ENCODE assay signal across 11 mouse cellular contexts in genomic region chr17:49690607-49691454, GRCm38 (mm10).
DNase-seq lines count a peak whose midpoint lies in the region; ATAC-seq and TF ChIP-seq lines count a peak whose summit lies in the region.
"Had no signal": no experiment of that assay in that cellular context is flagged by ENCODE, and none has a peak within 500 bp of the region (broad histone marks: within the 10 kb centered on the region; RNA-seq: fewer than 3 reads in every experiment).

No protein-coding gene starts in this region.

- H3K9ac ChIP-seq in forebrain, embryonic 13.5 days, result no peak overlapping the region
- no peak overlapping the region for H3K9ac ChIP-seq in forebrain, embryonic 11.5 days (ENCODE audit: low read length)
- no peak overlapping the region for H3K9ac ChIP-seq in limb, embryonic 13.5 days
- H3K9ac ChIP-seq in embryonic facial prominence, embryonic 14.5 days (ENCODE audit: low read depth, low read length), result no peak overlapping the region
- H3K9ac ChIP-seq in liver, embryonic 11.5 days (ENCODE audit: low read depth, low read length), result no peak overlapping the region
- H3K9ac ChIP-seq: limb, embryonic 12.5 days had no signal

- 51% methylated on average over 10 of the region's 10 CpGs for WGBS in forebrain, embryonic 13.5 days
- WGBS in forebrain, embryonic 11.5 days, result 74% methylated on average over 10 of the region's 10 CpGs
- 66% methylated on average over 10 of the region's 10 CpGs for WGBS in limb, embryonic 13.5 days
- 75% methylated on average over 10 of the region's 10 CpGs for WGBS in limb, embryonic 10.5 days
- WGBS in embryonic facial prominence, embryonic 14.5 days, result 55% methylated on average over 10 of the region's 10 CpGs
- WGBS in liver, embryonic 11.5 days, result 61% methylated on average over 10 of the region's 10 CpGs

- intact Hi-C loops in left cerebral cortex, adult 2 months (cut with DNase I), result no loop called here

- peaks cover 12% of the 10 kb centered on the region for H3K4me1 ChIP-seq in forebrain, embryonic 13.5 days
- no peaks in the 10 kb centered on the region for H3K4me1 ChIP-seq in forebrain, embryonic 11.5 days (replicated peaks; ENCODE audit: control insufficient read depth, insufficient read depth, low read length)
- H3K4me1 ChIP-seq in limb, embryonic 13.5 days, result peaks cover 7% of the 10 kb centered on the region
- peaks cover 16% of the 10 kb centered on the region for H3K4me1 ChIP-seq in limb, embryonic 10.5 days
- no peaks in the 10 kb centered on the region for H3K4me1 ChIP-seq in embryonic facial prominence, embryonic 14.5 days (ENCODE audit: control insufficient read depth, insufficient read depth, low read length)
- no peaks in the 10 kb centered on the region for H3K4me1 ChIP-seq in liver, embryonic 11.5 days (replicated peaks; ENCODE audit: control insufficient read depth, insufficient read depth, low read length)

- no peaks in the 10 kb centered on the region for H3K27me3 ChIP-seq in forebrain, embryonic 13.5 days
- no peaks in the 10 kb centered on the region for H3K27me3 ChIP-seq in forebrain, embryonic 11.5 days (ENCODE audit: control insufficient read depth, insufficient read depth, low read length)
- H3K27me3 ChIP-seq in limb, embryonic 13.5 days, result 0 out of 2 replicates have a peak, but pooled peaks cover 3% of the 10 kb centered on the region
- H3K27me3 ChIP-seq in limb, embryonic 10.5 days (ENCODE audit: low read depth, poor library complexity, severe bottlenecking), result no peaks in the 10 kb centered on the region
- H3K27me3 ChIP-seq in embryonic facial prominence, embryonic 14.5 days (replicated peaks; ENCODE audit: control insufficient read depth, insufficient read depth, low read length), result no peaks in the 10 kb centered on the region
- H3K27me3 ChIP-seq in liver, embryonic 11.5 days (replicated peaks; ENCODE audit: control insufficient read depth, insufficient read depth, low read length), result no peaks in the 10 kb centered on the region
- H3K27me3 ChIP-seq: limb, embryonic 12.5 days had no signal

- no peaks in the 10 kb centered on the region for H3K36me3 ChIP-seq in forebrain, embryonic 13.5 days (ENCODE audit: poor library complexity, severe bottlenecking)
- H3K36me3 ChIP-seq in forebrain, embryonic 11.5 days (ENCODE audit: control insufficient read depth, insufficient read depth, low read length), result no peaks in the 10 kb centered on the region
- no peaks in the 10 kb centered on the region; the same call in 1 of the 2 replicates for H3K36me3 ChIP-seq in limb, embryonic 13.5 days
- no peaks in the 10 kb centered on the region for H3K36me3 ChIP-seq in limb, embryonic 10.5 days
- no peaks in the 10 kb centered on the region for H3K36me3 ChIP-seq in embryonic facial prominence, embryonic 14.5 days (ENCODE audit: control insufficient read depth, insufficient read depth, low read length)
- no peaks in the 10 kb centered on the region for H3K36me3 ChIP-seq in liver, embryonic 11.5 days (ENCODE audit: control insufficient read depth, insufficient read depth, low read length)
- H3K36me3 ChIP-seq: limb, embryonic 12.5 days had no signal

- no peak; the same call in 1 of the 2 replicates for TF ChIP-seq CTCF in left cerebral cortex, adult 2 months (IDR thresholded peaks at IDR 0.05)

- no peak overlapping the region for H3K27ac ChIP-seq in forebrain, embryonic 13.5 days
- H3K27ac ChIP-seq in forebrain, embryonic 11.5 days (ENCODE audit: low read depth, low read length), result no peak overlapping the region
- no peak overlapping the region for H3K27ac ChIP-seq in limb, embryonic 13.5 days
- no peak overlapping the region for H3K27ac ChIP-seq in limb, embryonic 10.5 days
- H3K27ac ChIP-seq in embryonic facial prominence, embryonic 14.5 days (replicated peaks; ENCODE audit: low read depth, low read length), result no peak overlapping the region
- no peak overlapping the region for H3K27ac ChIP-seq in liver, embryonic 11.5 days (ENCODE audit: low read depth, low read length)
- no peak overlapping the region for H3K27ac ChIP-seq in left cerebral cortex, adult 2 months
- H3K27ac ChIP-seq: limb, embryonic 12.5 days had no signal

- ATAC-seq in forebrain, embryonic 13.5 days, result peak; percentile 55; the same call in 1 of the 2 replicates
- no peak for ATAC-seq in forebrain, embryonic 11.5 days (replicated peaks; ENCODE audit: low FRiP score)
- ATAC-seq in limb, embryonic 13.5 days (ENCODE audit: low FRiP score, low read depth), result peak; percentile 44; the same call in 1 of the 2 replicates
- peak; percentile 15; the same call in 1 of the 2 replicates for ATAC-seq in embryonic facial prominence, embryonic 14.5 days (ENCODE audit: low read depth)
- ATAC-seq in liver, embryonic 11.5 days (replicated peaks; ENCODE audit: low FRiP score), result no peak

- no peak overlapping the region for H3K4me2 ChIP-seq in forebrain, embryonic 13.5 days
- no peak overlapping the region for H3K4me2 ChIP-seq in forebrain, embryonic 11.5 days (ENCODE audit: low read depth, low read length, severe bottlenecking)
- H3K4me2 ChIP-seq in limb, embryonic 13.5 days (replicated peaks), result no peak overlapping the region
- H3K4me2 ChIP-seq in embryonic facial prominence, embryonic 14.5 days (ENCODE audit: low read depth, low read length), result no peak overlapping the region
- no peak overlapping the region for H3K4me2 ChIP-seq in liver, embryonic 11.5 days
- H3K4me2 ChIP-seq: limb, embryonic 12.5 days had no signal

- DNase-seq in forebrain, embryonic 11.5 days (ENCODE audit: low spot score), result no peak
- no peak for DNase-seq in limb, embryonic 10.5 days (ENCODE audit: low spot score)
- DNase-seq in embryonic facial prominence, embryonic 14.5 days (ENCODE audit: low spot score), result peak; percentile 79
- peak; percentile 56 for DNase-seq in mesoderm, embryonic 11.5 days (ENCODE audit: low read depth, low spot score)
- no peak for DNase-seq in liver, embryonic 11.5 days (ENCODE audit: low spot score)
- DNase-seq in left cerebral cortex, adult 2 months (ENCODE audit: extremely low spot score in 1 of 2, low spot score in 2 of 2), result no peak
- DNase-seq: cerebellum, adult 11-12 months; kidney, postnatal 4 days had no signal

- no peak overlapping the region for H3K4me3 ChIP-seq in forebrain, embryonic 13.5 days
- no peak overlapping the region for H3K4me3 ChIP-seq in forebrain, embryonic 11.5 days (ENCODE audit: low read depth, low read length)
- no peak overlapping the region for H3K4me3 ChIP-seq in limb, embryonic 13.5 days
- no peak overlapping the region for H3K4me3 ChIP-seq in limb, embryonic 10.5 days
- H3K4me3 ChIP-seq in embryonic facial prominence, embryonic 14.5 days (ENCODE audit: low read depth, low read length), result no peak overlapping the region
- no peak overlapping the region for H3K4me3 ChIP-seq in liver, embryonic 11.5 days (ENCODE audit: low read depth, low read length)
- H3K4me3 ChIP-seq in left cerebral cortex, adult 2 months, result no peak overlapping the region
- H3K4me3 ChIP-seq: limb, embryonic 12.5 days had no signal

- no peaks in the 10 kb centered on the region; the same call in 1 of the 2 replicates for H3K9me3 ChIP-seq in forebrain, embryonic 13.5 days (replicated peaks)
- H3K9me3 ChIP-seq in forebrain, embryonic 11.5 days (ENCODE audit: control insufficient read depth, low read length), result no peaks in the 10 kb centered on the region
- peaks cover 5% of the 10 kb centered on the region; the same call in 1 of the 2 replicates for H3K9me3 ChIP-seq in limb, embryonic 13.5 days
- H3K9me3 ChIP-seq in limb, embryonic 10.5 days (replicated peaks), result no peaks in the 10 kb centered on the region
- no peaks in the 10 kb centered on the region for H3K9me3 ChIP-seq in embryonic facial prominence, embryonic 14.5 days (ENCODE audit: control insufficient read depth, low read length)
- H3K9me3 ChIP-seq in liver, embryonic 11.5 days (ENCODE audit: control insufficient read depth, low read length), result no peaks in the 10 kb centered on the region
- H3K9me3 ChIP-seq: limb, embryonic 12.5 days had no signal

Comparison
In these comparisons a context has a peak if more than half of its experiments do, and no peak if none do; other contexts are left out.
1. ATAC-seq: peak in forebrain, embryonic 13.5 days (single experiment), limb, embryonic 13.5 days (single experiment) and embryonic facial prominence, embryonic 14.5 days (single experiment); none in forebrain, embryonic 11.5 days (single experiment) and liver, embryonic 11.5 days (single experiment).
2. DNase-seq: peak in embryonic facial prominence, embryonic 14.5 days (single experiment) and mesoderm, embryonic 11.5 days (single experiment); none in forebrain, embryonic 11.5 days (single experiment), limb, embryonic 10.5 days (single experiment), liver, embryonic 11.5 days (single experiment) and left cerebral cortex, adult 2 months (0 of 2).